In the genomic region with DNA sequence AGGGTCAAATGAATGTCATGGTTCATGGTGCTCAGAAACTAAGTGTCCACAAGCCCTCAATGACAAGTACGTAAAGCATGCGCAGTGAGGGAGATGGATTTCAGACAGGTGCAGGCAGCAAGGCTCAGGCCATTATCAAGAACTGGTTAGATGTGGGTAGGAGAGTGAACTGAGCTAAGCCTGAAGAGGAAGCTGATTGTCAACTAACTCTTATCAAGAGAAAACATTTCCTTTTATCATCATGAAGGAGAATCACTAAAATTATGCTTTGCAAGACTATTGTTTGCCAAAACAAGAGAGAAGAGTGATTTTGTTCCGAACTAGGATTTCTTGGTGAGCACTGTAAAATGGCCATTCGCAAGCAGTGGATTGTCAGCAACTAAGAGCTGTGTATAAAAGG, we compare ENCODE assay signal across 32 mouse cellular contexts.
"Had no signal": no experiment of that assay in that cellular context is flagged by ENCODE, and none has a peak within 500 bp of the region (broad histone marks: within the 10 kb centered on the region; RNA-seq: fewer than 3 reads in every experiment).

No protein-coding gene starts in this region.

- H3K36me3 ChIP-seq: limb, embryonic 10.5 days; limb, embryonic 12.5 days; limb, embryonic 13.5 days; limb, embryonic 15.5 days; liver, embryonic 12.5 days; liver, embryonic 13.5 days; liver, embryonic 15.5 days; lung, embryonic 15.5 days; midbrain, embryonic 10.5 days; midbrain, embryonic 12.5 days; midbrain, embryonic 13.5 days; midbrain, embryonic 15.5 days; neural tube, embryonic 12.5 days had no signal

- H3K4me3 ChIP-seq: limb, embryonic 10.5 days; limb, embryonic 12.5 days; limb, embryonic 13.5 days; limb, embryonic 15.5 days; liver, embryonic 12.5 days; liver, embryonic 13.5 days; liver, embryonic 15.5 days; lung, embryonic 15.5 days; megakaryocyte, embryonic 14.5 days; midbrain, embryonic 10.5 days; midbrain, embryonic 12.5 days; midbrain, embryonic 13.5 days; midbrain, embryonic 15.5 days; myocyte; neural tube, embryonic 12.5 days had no signal

- DNase-seq: left cerebral cortex, postnatal 4 days; liver; liver, embryonic 13.5 days; liver, postnatal 0 days; lung, adult 18-20 months; lung, adult 2 months; lung, embryonic 14.5 days; lung, postnatal 10 days; lung, postnatal 14 days; lung, postnatal 36 days; lung, postnatal 4 days; midbrain, embryonic 14.5 days had no signal

- H3K4me1 ChIP-seq: limb, embryonic 10.5 days; limb, embryonic 12.5 days; limb, embryonic 13.5 days; limb, embryonic 15.5 days; liver, embryonic 12.5 days; liver, embryonic 13.5 days; liver, embryonic 15.5 days; lung, embryonic 15.5 days; megakaryocyte, embryonic 14.5 days; midbrain, embryonic 10.5 days; midbrain, embryonic 12.5 days; midbrain, embryonic 13.5 days; midbrain, embryonic 15.5 days; neural tube, embryonic 12.5 days had no signal

- H3K9me3 ChIP-seq: limb, embryonic 10.5 days; limb, embryonic 12.5 days; limb, embryonic 13.5 days; limb, embryonic 15.5 days; liver, embryonic 12.5 days; liver, embryonic 13.5 days; liver, embryonic 15.5 days; lung, embryonic 15.5 days; midbrain, embryonic 10.5 days; midbrain, embryonic 12.5 days; midbrain, embryonic 13.5 days; midbrain, embryonic 15.5 days; neural tube, embryonic 12.5 days had no signal

- H3K9ac ChIP-seq: limb, embryonic 12.5 days; limb, embryonic 13.5 days; limb, embryonic 15.5 days; liver, embryonic 12.5 days; liver, embryonic 13.5 days; liver, embryonic 14.5 days; liver, embryonic 15.5 days; liver, postnatal 0 days; lung, embryonic 14.5 days; lung, embryonic 15.5 days; midbrain, embryonic 12.5 days; midbrain, embryonic 13.5 days; midbrain, embryonic 15.5 days; neural tube, embryonic 12.5 days had no signal

- H3K27ac ChIP-seq: limb, embryonic 10.5 days; limb, embryonic 12.5 days; limb, embryonic 13.5 days; limb, embryonic 15.5 days; liver, embryonic 12.5 days; liver, embryonic 13.5 days; liver, embryonic 14.5 days; liver, embryonic 15.5 days; lung, embryonic 15.5 days; macrophage; midbrain, embryonic 10.5 days; midbrain, embryonic 12.5 days; midbrain, embryonic 13.5 days; midbrain, embryonic 15.5 days; neural tube, embryonic 12.5 days had no signal

- H3K4me2 ChIP-seq: limb, embryonic 12.5 days; limb, embryonic 13.5 days; limb, embryonic 15.5 days; liver, embryonic 11.5 days; liver, embryonic 12.5 days; liver, embryonic 13.5 days; liver, embryonic 15.5 days; lung, embryonic 14.5 days; lung, embryonic 15.5 days; midbrain, embryonic 11.5 days; midbrain, embryonic 12.5 days; midbrain, embryonic 13.5 days; midbrain, embryonic 15.5 days; neural tube, embryonic 12.5 days had no signal

- ATAC-seq: liver, embryonic 12.5 days; liver, postnatal 0 days; lung, postnatal 0 days; midbrain, embryonic 13.5 days; midbrain, embryonic 15.5 days; midbrain, embryonic 16.5 days had no signal

- H3K27me3 ChIP-seq: limb, embryonic 12.5 days; limb, embryonic 13.5 days; limb, embryonic 15.5 days; liver, embryonic 12.5 days; liver, embryonic 13.5 days; liver, embryonic 15.5 days; lung, embryonic 15.5 days; megakaryocyte, embryonic 14.5 days; midbrain, embryonic 12.5 days; midbrain, embryonic 13.5 days; midbrain, embryonic 15.5 days; neural tube, embryonic 12.5 days had no signal
